Mouse (Mus musculus): ENCODE measurements around the gene Mettl7a2. TPM values are rescaled to one million over a fixed set of nuclear protein-coding genes. Genes with fewer than 3 reads are reported as not detected.
"Not testable (repeated sequence)": the region's sequence is repeated elsewhere in the genome, so short reads cannot be mapped to it uniquely, and the experiment has no call there.

The Mettl7a2 gene
- not detected in 2 replicates for polyA plus RNA-seq (2014; fragmentation: Nextera tagmentation; extraction: Ambion mirVana)

GRCm38 (mm10) chr15:100352711-100353250 is at the start of gene Mettl7a2, which contains the start of gene Methig1:
Gene Mettl7a2 (plus strand): TSS chr15:100353200.
Gene Methig1 (plus strand): TSS chr15:100353149.
- no peak for DNase-seq (ENCODE audit: low spot score)
- ATAC-seq (replicated peaks; ENCODE audit: low FRiP score) = no peak
- Histone ChIP-seq H3K9ac (ENCODE audit: low read length) (no peak within 1 kb of the TSS), H3K27me3 (ENCODE audit: control insufficient read depth, insufficient read depth, low read length) (no peaks in the 10 kb centered on the region), H3K4me1 (replicated peaks; ENCODE audit: control insufficient read depth, insufficient read depth, low read length) (no peaks in the 10 kb centered on the region), H3K9me3 (ENCODE audit: control insufficient read depth, low read length) (no peaks in the 10 kb centered on the region), H3K36me3 (ENCODE audit: control insufficient read depth, insufficient read depth, low read length) (no peaks in the 10 kb centered on the region), H3K27ac (ENCODE audit: low read depth, low read length) (no peak within 1 kb of the TSS), H3K4me2 (ENCODE audit: low read depth, low read length, severe bottlenecking) (no peak within 1 kb of the TSS), H3K4me3 (ENCODE audit: low read depth, low read length) (no peak within 1 kb of the TSS)
- WGBS = 82% methylated on average over 10 of the region's 10 CpGs

GRCm38 (mm10) chr15:100303428-100304018 is 49.5 kb upstream of the Mettl7a2 start:
- ATAC-seq (replicated peaks; ENCODE audit: low FRiP score) = no peak
- 54% methylated on average over 8 of the region's 8 CpGs for WGBS
- Histone ChIP-seq H3K27ac (ENCODE audit: low read depth, low read length) (no peak overlapping the region), H3K4me3 (ENCODE audit: low read depth, low read length) (no peak overlapping the region), H3K4me1 (replicated peaks; ENCODE audit: control insufficient read depth, insufficient read depth, low read length) (no peaks in the 10 kb centered on the region), H3K9ac (ENCODE audit: low read length) (no peak overlapping the region), H3K36me3 (ENCODE audit: control insufficient read depth, insufficient read depth, low read length) (no peaks in the 10 kb centered on the region), H3K27me3 (ENCODE audit: control insufficient read depth, insufficient read depth, low read length) (no peaks in the 10 kb centered on the region), H3K9me3 (ENCODE audit: control insufficient read depth, low read length) (no peaks in the 10 kb centered on the region), H3K4me2 (ENCODE audit: low read depth, low read length, severe bottlenecking) (no peak overlapping the region; the same call in 1 of the 2 replicates)
- DNase-seq (ENCODE audit: low spot score) = no peak

DNA sequence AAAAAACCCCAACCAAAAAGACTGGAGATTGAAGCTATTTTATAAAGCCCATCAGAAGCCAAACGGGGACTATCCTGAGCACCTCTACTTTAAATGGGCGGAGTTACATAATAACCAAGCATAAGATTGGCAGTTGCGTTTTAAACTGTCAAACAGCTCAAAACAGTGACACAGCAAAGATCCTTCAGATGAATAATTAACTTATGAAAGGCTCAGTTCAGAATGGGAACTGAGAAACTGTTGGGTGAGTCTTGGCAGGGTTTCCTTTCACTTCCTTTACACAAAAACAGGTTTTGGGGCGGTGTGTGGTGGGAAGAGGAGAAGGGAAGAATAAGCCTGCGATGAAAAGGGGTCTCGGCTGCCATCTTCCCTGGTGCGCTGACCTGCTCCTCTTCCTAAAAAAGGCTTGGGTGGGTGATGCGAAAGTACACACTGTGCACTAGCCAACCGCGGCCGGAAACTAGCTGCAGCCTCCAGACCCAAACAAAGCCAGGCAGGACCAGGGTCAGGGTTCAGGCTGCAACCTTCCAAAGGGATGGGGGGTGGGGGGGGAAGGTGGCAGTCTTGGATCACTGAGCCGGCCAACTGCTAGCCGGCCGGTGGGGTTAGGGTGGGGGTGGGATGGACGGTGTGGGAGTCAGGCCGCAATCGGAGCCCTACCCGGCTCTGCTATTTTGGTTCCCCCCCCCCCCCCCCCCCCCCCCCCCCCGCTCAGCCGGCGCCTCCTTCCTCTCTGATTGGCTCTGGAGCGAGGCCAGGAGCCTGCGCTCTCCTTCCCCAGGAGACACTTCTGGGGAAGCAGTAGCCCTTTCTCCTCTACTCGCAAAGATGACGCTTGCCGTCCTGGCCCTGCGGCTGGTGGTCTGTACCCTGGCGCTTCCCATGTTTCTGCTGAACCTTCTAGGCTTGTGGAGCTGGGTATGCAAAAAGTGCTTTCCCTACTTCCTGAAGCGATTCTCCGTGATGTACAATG is 48.7 kb upstream of the Mettl7a2 start, which contains the start of gene Mettl7a1:
Gene Mettl7a1 (plus strand): TSS at position 122 of the 973 bp plus-strand sequence.
- H3K9me3 ChIP-seq (ENCODE audit: control insufficient read depth, low read length) = no peaks in the 10 kb centered on the region
- H3K9ac ChIP-seq (ENCODE audit: low read length) = peak within 1 kb of the TSS; percentile 67
- no peaks in the 10 kb centered on the region for H3K36me3 ChIP-seq (ENCODE audit: control insufficient read depth, insufficient read depth, low read length)
- WGBS = 3% methylated on average over 25 of the region's 30 CpGs
- peak within 1 kb of the TSS; percentile 67 for H3K4me2 ChIP-seq (ENCODE audit: low read depth, low read length, severe bottlenecking)
- peak within 1 kb of the TSS; percentile 44; the same call in 1 of the 2 replicates for H3K27ac ChIP-seq (ENCODE audit: low read depth, low read length)
- peak within 1 kb of the TSS; percentile 42 for H3K4me3 ChIP-seq (ENCODE audit: low read depth, low read length)
- no peaks in the 10 kb centered on the region for H3K27me3 ChIP-seq (ENCODE audit: control insufficient read depth, insufficient read depth, low read length)
- no peaks in the 10 kb centered on the region for H3K4me1 ChIP-seq (replicated peaks; ENCODE audit: control insufficient read depth, insufficient read depth, low read length)
- ATAC-seq (replicated peaks; ENCODE audit: low FRiP score) (peak; percentile 87), DNase-seq (ENCODE audit: low spot score) (peak; percentile 82)

- Histone ChIP-seq H3K9me3 (ENCODE audit: control insufficient read depth, low read length) (no peaks in the 10 kb centered on the region), H3K27ac (ENCODE audit: low read depth, low read length) (no peak overlapping the region), H3K27me3 (ENCODE audit: control insufficient read depth, insufficient read depth, low read length) (no peaks in the 10 kb centered on the region), H3K4me1 (replicated peaks; ENCODE audit: control insufficient read depth, insufficient read depth, low read length) (no peaks in the 10 kb centered on the region), H3K4me3 (ENCODE audit: low read depth, low read length) (no peak overlapping the region), H3K4me2 (ENCODE audit: low read depth, low read length, severe bottlenecking) (no peak overlapping the region), H3K36me3 (ENCODE audit: control insufficient read depth, insufficient read depth, low read length) (no peaks in the 10 kb centered on the region), H3K9ac (ENCODE audit: low read length) (no peak overlapping the region)
- WGBS = 83% methylated on average over 2 of the region's 2 CpGs
- DNase-seq (ENCODE audit: low spot score) = no peak
- no peak for ATAC-seq (replicated peaks; ENCODE audit: low FRiP score)
These were observed 46.8 kb upstream of the Mettl7a2 start for GRCm38 (mm10) chr15:100306201-100306600.

DNA sequence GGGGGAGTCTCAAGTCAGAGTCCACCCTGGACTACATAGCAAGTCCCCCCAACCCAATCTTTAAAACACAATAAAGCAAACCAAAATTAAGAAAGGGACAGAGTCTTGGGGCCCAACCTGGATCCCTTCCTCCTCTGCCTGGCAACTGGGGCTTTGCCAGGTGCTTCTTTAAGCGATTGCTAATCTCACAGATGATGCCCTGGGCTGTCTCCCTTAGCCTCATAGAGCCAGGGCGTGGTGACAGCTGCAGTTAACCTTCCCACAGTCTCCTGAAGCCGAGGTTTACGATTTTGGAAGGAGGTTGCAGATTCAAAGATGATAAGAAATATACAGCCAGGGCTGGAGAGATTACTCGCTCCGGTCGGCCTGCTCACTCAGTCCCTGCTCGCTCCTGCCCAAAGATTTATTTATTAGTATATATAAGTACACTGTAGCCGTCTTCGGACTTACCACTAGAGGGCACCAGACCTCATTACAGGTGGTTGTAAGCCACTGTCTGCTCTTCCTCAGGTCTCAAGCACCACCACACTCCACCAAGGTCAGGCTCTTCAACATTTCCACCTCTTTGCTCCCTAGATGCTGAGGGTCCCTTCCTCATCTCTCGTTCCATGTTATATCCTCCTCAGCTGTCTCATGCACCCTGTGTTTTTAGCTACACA is 45.4 kb upstream of the Mettl7a2 start:
- not testable (repeated sequence) for H3K36me3 ChIP-seq (ENCODE audit: control insufficient read depth, insufficient read depth, low read length); H3K27me3 ChIP-seq (ENCODE audit: control insufficient read depth, insufficient read depth, low read length); H3K4me3 ChIP-seq (ENCODE audit: low read depth, low read length); H3K9ac ChIP-seq (ENCODE audit: low read length); DNase-seq (ENCODE audit: low spot score); ATAC-seq (replicated peaks; ENCODE audit: low FRiP score); H3K27ac ChIP-seq (ENCODE audit: low read depth, low read length); H3K9me3 ChIP-seq (ENCODE audit: control insufficient read depth, low read length); H3K4me1 ChIP-seq (replicated peaks; ENCODE audit: control insufficient read depth, insufficient read depth, low read length); H3K4me2 ChIP-seq (ENCODE audit: low read depth, low read length, severe bottlenecking)
- WGBS = 48% methylated on average over 11 of the region's 11 CpGs

- H3K36me3 ChIP-seq (ENCODE audit: control insufficient read depth, insufficient read depth, low read length) = no peaks in the 10 kb centered on the region
- no peaks in the 10 kb centered on the region for H3K4me1 ChIP-seq (replicated peaks; ENCODE audit: control insufficient read depth, insufficient read depth, low read length)
- no peak overlapping the region for H3K9ac ChIP-seq (ENCODE audit: low read length)
- no peaks in the 10 kb centered on the region for H3K9me3 ChIP-seq (ENCODE audit: control insufficient read depth, low read length)
- H3K4me3 ChIP-seq (ENCODE audit: low read depth, low read length) = no peak overlapping the region
- H3K27me3 ChIP-seq (ENCODE audit: control insufficient read depth, insufficient read depth, low read length) = no peaks in the 10 kb centered on the region
- DNase-seq (ENCODE audit: low spot score) (no peak), ATAC-seq (replicated peaks; ENCODE audit: low FRiP score) (no peak)
- no peak overlapping the region for H3K4me2 ChIP-seq (ENCODE audit: low read depth, low read length, severe bottlenecking)
- 97% methylated on average over 2 of the region's 2 CpGs for WGBS
- no peak overlapping the region for H3K27ac ChIP-seq (ENCODE audit: low read depth, low read length)
These were observed 40.7 kb upstream of the Mettl7a2 start for GRCm38 (mm10) chr15:100312346-100312745.

GRCm38 (mm10) chr15:100314448-100315145 is 38.4 kb upstream of the Mettl7a2 start:
- Histone ChIP-seq H3K4me3 (ENCODE audit: low read depth, low read length) (no peak overlapping the region), H3K9ac (ENCODE audit: low read length) (no peak overlapping the region), H3K27me3 (ENCODE audit: control insufficient read depth, insufficient read depth, low read length) (no peaks in the 10 kb centered on the region), H3K27ac (ENCODE audit: low read depth, low read length) (no peak overlapping the region), H3K4me1 (replicated peaks; ENCODE audit: control insufficient read depth, insufficient read depth, low read length) (no peaks in the 10 kb centered on the region), H3K4me2 (ENCODE audit: low read depth, low read length, severe bottlenecking) (no peak overlapping the region), H3K9me3 (ENCODE audit: control insufficient read depth, low read length) (no peaks in the 10 kb centered on the region), H3K36me3 (ENCODE audit: control insufficient read depth, insufficient read depth, low read length) (no peaks in the 10 kb centered on the region)
- ATAC-seq (replicated peaks; ENCODE audit: low FRiP score) = no peak
- WGBS = 93% methylated on average over 5 of the region's 5 CpGs
- DNase-seq (ENCODE audit: low spot score) = no peak

Measured in forebrain, embryonic 11.5 days (tissue).